In genomic region chr12:80758559-80759386, GRCm38 (mm10) we compare ENCODE assay signal across 8 mouse cellular contexts. TPM values are rescaled to one million over a fixed set of nuclear protein-coding genes. Genes with fewer than 3 reads are reported as not detected.
DNase-seq lines count a peak whose midpoint lies in the region; ATAC-seq lines count a peak whose summit lies in the region.

No protein-coding gene starts in this region.

- H3K27me3 ChIP-seq in lung, embryonic 15.5 days, result peaks cover 79% of the 10 kb centered on the region
- no peaks in the 10 kb centered on the region for H3K27me3 ChIP-seq in forebrain, embryonic 15.5 days
- peaks cover 60% of the 10 kb centered on the region for H3K27me3 ChIP-seq in intestine, embryonic 16.5 days (replicated peaks; ENCODE audit: control insufficient read depth, insufficient read depth, low read length)
- no peaks in the 10 kb centered on the region for H3K27me3 ChIP-seq in midbrain, embryonic 14.5 days (ENCODE audit: control insufficient read depth, insufficient read depth, low read length)

- no peaks in the 10 kb centered on the region for H3K9me3 ChIP-seq in lung, embryonic 15.5 days
- peaks cover 30% of the 10 kb centered on the region for H3K9me3 ChIP-seq in forebrain, embryonic 15.5 days
- H3K9me3 ChIP-seq in intestine, embryonic 16.5 days (ENCODE audit: control insufficient read depth, low read length), result no peaks in the 10 kb centered on the region
- H3K9me3 ChIP-seq in midbrain, embryonic 14.5 days (ENCODE audit: control insufficient read depth, low read length), result peaks cover 41% of the 10 kb centered on the region

- peak; percentile 13; the same call in 1 of the 2 replicates for ATAC-seq in lung, embryonic 15.5 days (ENCODE audit: borderline replicate concordance, extremely low read depth, low FRiP score, low TSS enrichment)
- ATAC-seq in forebrain, embryonic 15.5 days (replicated peaks), result 0 out of 2 replicates have a peak, but pooled peaks have one; percentile 11
- ATAC-seq in intestine, embryonic 16.5 days, result no peak; the same call in 1 of the 2 replicates
- 0 out of 2 replicates have a peak, but pooled peaks have one; percentile 10 for ATAC-seq in midbrain, embryonic 14.5 days (ENCODE audit: low FRiP score, low TSS enrichment)
- ATAC-seq in inflammation-experienced regulatory T-cells, adult 6 months, result no peak

- peak overlapping the region; percentile 63 for H3K4me3 ChIP-seq in lung, embryonic 15.5 days
- peak overlapping the region; percentile 75 for H3K4me3 ChIP-seq in forebrain, embryonic 15.5 days
- H3K4me3 ChIP-seq in intestine, embryonic 16.5 days (ENCODE audit: low read length), result peak overlapping the region; percentile 62
- peak overlapping the region; percentile 64 for H3K4me3 ChIP-seq in midbrain, embryonic 14.5 days (replicated peaks; ENCODE audit: low read depth, low read length)

- peaks cover 37% of the 10 kb centered on the region for H3K4me1 ChIP-seq in lung, embryonic 15.5 days
- peaks cover 17% of the 10 kb centered on the region for H3K4me1 ChIP-seq in forebrain, embryonic 15.5 days
- H3K4me1 ChIP-seq in intestine, embryonic 16.5 days (ENCODE audit: control insufficient read depth, insufficient read depth, low read length), result peaks cover 25% of the 10 kb centered on the region
- H3K4me1 ChIP-seq in midbrain, embryonic 14.5 days (ENCODE audit: control insufficient read depth, insufficient read depth, low read length), result peaks cover 7% of the 10 kb centered on the region; the same call in 1 of the 2 replicates

- DNase-seq in lung, postnatal 14 days, result no peak
- peak; percentile 58 for DNase-seq in cerebellum, adult 9-11 months
- peak; percentile 45 for DNase-seq in midbrain, embryonic 14.5 days
- no peak for DNase-seq in c-Kit-positive CD71-positive TER-119-positive erythroid progenitor cells, embryonic 14.5 days (ENCODE audit: low spot score)

- no peak overlapping the region for H3K27ac ChIP-seq in lung, embryonic 15.5 days
- peak overlapping the region; percentile 98 for H3K27ac ChIP-seq in forebrain, embryonic 15.5 days (replicated peaks)
- no peak overlapping the region for H3K27ac ChIP-seq in intestine, embryonic 16.5 days (ENCODE audit: low read length)
- H3K27ac ChIP-seq in midbrain, embryonic 14.5 days (replicated peaks; ENCODE audit: low read depth, low read length), result peak overlapping the region; percentile 97

- H3K4me2 ChIP-seq in lung, embryonic 15.5 days, result peak overlapping the region; percentile 100
- H3K4me2 ChIP-seq in forebrain, embryonic 15.5 days (replicated peaks), result peak overlapping the region; percentile 53
- peak overlapping the region; percentile 97 for H3K4me2 ChIP-seq in intestine, embryonic 16.5 days (ENCODE audit: low read depth, low read length)
- H3K4me2 ChIP-seq in midbrain, embryonic 14.5 days (ENCODE audit: low read length), result peak overlapping the region; percentile 73

- 2% methylated on average over 88 of the region's 92 CpGs for WGBS in lung, embryonic 15.5 days
- 44% methylated on average over 89 of the region's 92 CpGs for WGBS in forebrain, embryonic 15.5 days
- WGBS in intestine, embryonic 16.5 days, result 7% methylated on average over 89 of the region's 92 CpGs
- 41% methylated on average over 92 of the region's 92 CpGs for WGBS in midbrain, embryonic 14.5 days

- H3K36me3 ChIP-seq in lung, embryonic 15.5 days, result no peaks in the 10 kb centered on the region
- H3K36me3 ChIP-seq in forebrain, embryonic 15.5 days, result peaks cover 54% of the 10 kb centered on the region
- H3K36me3 ChIP-seq in intestine, embryonic 16.5 days (ENCODE audit: control insufficient read depth, insufficient read depth, low read length), result no peaks in the 10 kb centered on the region
- H3K36me3 ChIP-seq in midbrain, embryonic 14.5 days (ENCODE audit: control insufficient read depth, insufficient read depth, low read length), result peaks cover 53% of the 10 kb centered on the region

- peak overlapping the region; percentile 36 for H3K9ac ChIP-seq in lung, embryonic 15.5 days
- H3K9ac ChIP-seq in forebrain, embryonic 15.5 days (replicated peaks), result peak overlapping the region; percentile 88
- peak overlapping the region; percentile 65 for H3K9ac ChIP-seq in intestine, embryonic 16.5 days (ENCODE audit: low read depth, low read length)
- peak overlapping the region; percentile 95 for H3K9ac ChIP-seq in midbrain, embryonic 14.5 days (replicated peaks; ENCODE audit: low read length)

RNA-seq across cellular contexts. Expression of gene Ccdc177, which starts 1.7 kb away (rescaled TPM):
- polyA plus RNA-seq in lung, embryonic 15.5 days (2015; fragmentation: Nextera tagmentation; extraction: Ambion mirVana), result 0.06 and 0.10 TPM in 2 replicates
- polyA plus RNA-seq in forebrain, embryonic 15.5 days (2015; fragmentation: Nextera tagmentation; extraction: Ambion mirVana), result 6.2 and 7.4 TPM in 2 replicates
- polyA plus RNA-seq in intestine, embryonic 16.5 days (2015; fragmentation: Nextera tagmentation; extraction: Ambion mirVana), result 0.02 and 0.09 TPM in 2 replicates
- 8.5 and 8.8 TPM in 2 replicates for polyA plus RNA-seq in midbrain, embryonic 14.5 days (2014; fragmentation: Nextera tagmentation; extraction: Ambion mirVana)
- polyA plus RNA-seq in inflammation-experienced regulatory T-cells, adult 6 months (2017; shearing (Covaris generic)), result not detected

RNA-seq across cellular contexts. Expression of gene Susd6, which starts 31.5 kb away (rescaled TPM):
- 17.3 and 17.4 TPM in 2 replicates for polyA plus RNA-seq in lung, embryonic 15.5 days (2015; fragmentation: Nextera tagmentation; extraction: Ambion mirVana)
- 13.9 and 14.3 TPM in 2 replicates for polyA plus RNA-seq in forebrain, embryonic 15.5 days (2015; fragmentation: Nextera tagmentation; extraction: Ambion mirVana)
- polyA plus RNA-seq in intestine, embryonic 16.5 days (2015; fragmentation: Nextera tagmentation; extraction: Ambion mirVana), result 16.4 and 20.0 TPM in 2 replicates
- 8.8 and 14.3 TPM in 2 replicates for polyA plus RNA-seq in midbrain, embryonic 14.5 days (2014; fragmentation: Nextera tagmentation; extraction: Ambion mirVana)
- polyA plus RNA-seq in inflammation-experienced regulatory T-cells, adult 6 months (2017; shearing (Covaris generic)), result 10 to 100 TPM; 21.2 to 32.8 (median 26.7) TPM

Comparison
In these comparisons a context has a peak if more than half of its experiments do, and no peak if none do; other contexts are left out.
1. ATAC-seq: peak in lung, embryonic 15.5 days (single experiment), forebrain, embryonic 15.5 days (single experiment) and midbrain, embryonic 14.5 days (single experiment); none in intestine, embryonic 16.5 days (single experiment) and inflammation-experienced regulatory T-cells, adult 6 months (single experiment).
2. H3K27ac ChIP-seq: peak in forebrain, embryonic 15.5 days (single experiment) and midbrain, embryonic 14.5 days (single experiment); none in lung, embryonic 15.5 days (single experiment) and intestine, embryonic 16.5 days (single experiment).
3. H3K9ac ChIP-seq: peak in every context shown above with its lines; median percentile 95 in midbrain, embryonic 14.5 days; 88 in forebrain, embryonic 15.5 days; 65 in intestine, embryonic 16.5 days; 36 in lung, embryonic 15.5 days.
4. DNase-seq: peak in cerebellum, adult 9-11 months (single experiment) and midbrain, embryonic 14.5 days (single experiment); none in lung, postnatal 14 days (single experiment) and c-Kit-positive CD71-positive TER-119-positive erythroid progenitor cells, embryonic 14.5 days (single experiment).
5. Peak in every context shown above with its lines, with median percentiles within 50 percentile points of each other: H3K4me2 ChIP-seq and H3K4me3 ChIP-seq.